Mouse (Mus musculus) C2C12 (cell line): ENCODE data around the gene Prr5. TPM values are rescaled to one million over a fixed set of nuclear protein-coding genes. Genes with fewer than 3 reads are reported as not detected.

Experiments used
- H3K27me3 ChIP-seq: one replicate; pipeline ENCODE4 v1.6.1; 2011; ENCODE audit not compliant: control insufficient read depth, insufficient read depth, insufficient read length
- H3K36me3 ChIP-seq: one replicate; pipeline ENCODE4 v1.6.1; 2011; ENCODE audit not compliant: control insufficient read depth, insufficient read depth
- H3K4me3 ChIP-seq: one replicate; pipeline ENCODE4 v1.5.1; 2011; ENCODE audit warnings: mild to moderate bottlenecking, control low read depth; ENCODE audit not compliant: poor library complexity, insufficient read depth, severe bottlenecking
- H3K79me2 ChIP-seq: one replicate; pipeline ENCODE4 v1.6.1; 2011; ENCODE audit not compliant: control insufficient read depth, insufficient read depth
- H3K79me3 ChIP-seq: one replicate; pipeline ENCODE4 v1.6.1; 2011; ENCODE audit warnings: low read depth, control low read depth
- H3ac ChIP-seq: one replicate; pipeline ENCODE3; 2011; ENCODE audit warnings: low read depth; ENCODE audit not compliant: control insufficient read depth, insufficient read length
- CEBPB ChIP-seq: IDR thresholded peaks from one replicate; pipeline ENCODE4 v1.6.1; 2011; ENCODE audit warnings: low read depth, mild to moderate bottlenecking, control low read depth, moderate library complexity
- CTCF ChIP-seq: IDR thresholded peaks from one replicate; pipeline ENCODE4 v1.5.1; 2011; ENCODE audit not compliant: control insufficient read depth, insufficient read depth, insufficient read length
- FOSL1 ChIP-seq: IDR thresholded peaks from one replicate; pipeline ENCODE4 v1.8.0; 2011; ENCODE audit warnings: mild to moderate bottlenecking, low read length; ENCODE audit not compliant: poor library complexity, insufficient read depth, severe bottlenecking
- MAX ChIP-seq: IDR thresholded peaks from one replicate; pipeline ENCODE4 v1.6.1; 2011; ENCODE audit warnings: mild to moderate bottlenecking, control low read depth
- MYOD1 ChIP-seq: IDR thresholded peaks from one replicate; pipeline ENCODE4 v1.6.1; 2011; ENCODE audit warnings: low read depth; ENCODE audit not compliant: control insufficient read depth, insufficient read length
- MYOG ChIP-seq: IDR thresholded peaks from one replicate; pipeline ENCODE4 v1.6.1; 2011; ENCODE audit not compliant: control insufficient read depth, insufficient read length; ENCODE audit errors: extremely low read depth
- USF1 ChIP-seq: IDR thresholded peaks from one replicate; pipeline ENCODE4 v1.6.1; 2011; ENCODE audit warnings: low read depth, mild to moderate bottlenecking, control low read depth, moderate library complexity
- polyA plus RNA-seq: library from polyadenylated mRNA; unstranded; fragments of >200 nt; fragmentation: generic; extraction: Trizol; gene quantifications from one replicate; pipeline ENCODE4 v1.2.1, GENCODE M21; 2012; ENCODE audit warnings: missing spikeins

The Prr5 gene
- polyA plus RNA-seq, 1 experiment, result 9.9 TPM

DNA sequence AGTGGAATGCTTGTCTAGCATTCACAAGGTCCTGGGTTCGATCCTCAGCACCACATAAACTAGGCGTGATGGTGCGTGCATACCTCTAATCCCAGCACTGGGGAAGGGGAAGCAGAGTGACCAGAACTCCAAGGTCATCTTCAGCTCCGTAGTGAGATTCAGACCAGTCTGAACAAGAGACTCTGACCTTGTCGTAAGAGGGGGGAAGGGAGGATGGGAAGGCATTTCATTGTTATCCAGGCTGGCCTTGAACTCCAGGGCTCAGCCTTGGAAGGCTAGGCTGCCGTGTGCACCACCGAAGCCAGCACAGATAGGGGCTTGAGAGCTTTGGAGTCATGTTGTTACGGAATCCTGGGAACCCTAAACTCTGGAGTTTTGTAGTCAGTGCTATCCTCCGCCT lies 3.8 kb upstream of the Prr5 start:
- Histone ChIP-seq H3K79me3 (no peaks in the 10 kb centered on the region), H3K4me3 (no peak overlapping the region), H3ac (no peak overlapping the region), H3K36me3 (no peaks in the 10 kb centered on the region), H3K79me2 (no peaks in the 10 kb centered on the region), H3K27me3 (no peaks in the 10 kb centered on the region)
- no peak for TF ChIP-seq FOSL1
- no peak for TF ChIP-seq MAX
- TF ChIP-seq CTCF, result no peak
- TF ChIP-seq USF1, result no peak
- TF ChIP-seq MYOG, result no peak
- TF ChIP-seq CEBPB, result no peak
- TF ChIP-seq MYOD1, result no peak

DNA sequence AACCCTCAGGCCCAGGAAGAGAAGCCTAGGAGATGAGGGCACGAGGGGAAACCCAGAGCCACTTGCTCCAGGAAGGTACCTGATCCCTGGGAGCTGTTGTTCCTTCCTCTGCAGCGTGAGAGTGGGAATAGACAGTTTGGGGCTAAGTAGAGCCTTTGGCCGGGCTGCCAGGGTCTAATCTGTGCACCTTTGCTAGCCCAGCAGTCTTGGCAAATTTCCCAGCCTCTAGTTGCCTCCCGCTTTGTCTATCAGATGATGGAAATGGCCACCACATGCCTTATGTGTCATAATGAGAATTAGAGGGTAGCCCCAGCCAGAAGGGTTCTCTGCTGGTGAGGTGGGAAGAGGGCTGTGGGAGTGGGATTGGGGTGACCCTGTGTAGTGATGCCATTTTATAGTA lies 3.4 kb upstream of the Prr5 start:
- Histone ChIP-seq H3ac (no peak overlapping the region), H3K36me3 (no peaks in the 10 kb centered on the region), H3K4me3 (no peak overlapping the region), H3K79me3 (no peaks in the 10 kb centered on the region), H3K79me2 (no peaks in the 10 kb centered on the region), H3K27me3 (no peaks in the 10 kb centered on the region)
- TF ChIP-seq USF1, result no peak
- TF ChIP-seq MAX, result no peak
- TF ChIP-seq CTCF, result no peak
- no peak for TF ChIP-seq FOSL1
- no peak for TF ChIP-seq MYOD1

DNA sequence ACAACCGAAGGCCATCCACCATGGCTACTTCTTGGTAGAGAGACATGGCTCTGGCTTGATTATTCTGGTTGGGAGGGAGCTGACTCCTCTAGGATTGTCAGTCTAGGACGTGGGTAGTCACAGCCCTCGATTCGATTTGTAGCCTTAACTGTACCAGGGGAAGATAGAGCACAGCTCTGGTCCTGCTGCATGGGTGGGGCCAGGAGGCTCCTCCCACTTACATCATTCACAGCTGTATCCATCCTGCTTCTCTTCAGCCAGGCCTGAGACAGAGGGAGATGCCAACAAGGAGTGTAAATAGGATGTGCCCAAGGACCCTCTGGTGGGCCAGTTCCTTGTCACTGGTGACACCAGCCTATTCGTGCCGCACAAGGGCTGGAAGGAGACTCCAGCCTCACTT lies 1.8 kb upstream of the Prr5 start:
- TF ChIP-seq MAX, result no peak
- no peak for TF ChIP-seq MYOG
- Histone ChIP-seq H3K79me2 (no peaks in the 10 kb centered on the region), H3ac (no peak overlapping the region), H3K27me3 (no peaks in the 10 kb centered on the region), H3K4me3 (no peak overlapping the region), H3K36me3 (no peaks in the 10 kb centered on the region), H3K79me3 (no peaks in the 10 kb centered on the region)

DNA sequence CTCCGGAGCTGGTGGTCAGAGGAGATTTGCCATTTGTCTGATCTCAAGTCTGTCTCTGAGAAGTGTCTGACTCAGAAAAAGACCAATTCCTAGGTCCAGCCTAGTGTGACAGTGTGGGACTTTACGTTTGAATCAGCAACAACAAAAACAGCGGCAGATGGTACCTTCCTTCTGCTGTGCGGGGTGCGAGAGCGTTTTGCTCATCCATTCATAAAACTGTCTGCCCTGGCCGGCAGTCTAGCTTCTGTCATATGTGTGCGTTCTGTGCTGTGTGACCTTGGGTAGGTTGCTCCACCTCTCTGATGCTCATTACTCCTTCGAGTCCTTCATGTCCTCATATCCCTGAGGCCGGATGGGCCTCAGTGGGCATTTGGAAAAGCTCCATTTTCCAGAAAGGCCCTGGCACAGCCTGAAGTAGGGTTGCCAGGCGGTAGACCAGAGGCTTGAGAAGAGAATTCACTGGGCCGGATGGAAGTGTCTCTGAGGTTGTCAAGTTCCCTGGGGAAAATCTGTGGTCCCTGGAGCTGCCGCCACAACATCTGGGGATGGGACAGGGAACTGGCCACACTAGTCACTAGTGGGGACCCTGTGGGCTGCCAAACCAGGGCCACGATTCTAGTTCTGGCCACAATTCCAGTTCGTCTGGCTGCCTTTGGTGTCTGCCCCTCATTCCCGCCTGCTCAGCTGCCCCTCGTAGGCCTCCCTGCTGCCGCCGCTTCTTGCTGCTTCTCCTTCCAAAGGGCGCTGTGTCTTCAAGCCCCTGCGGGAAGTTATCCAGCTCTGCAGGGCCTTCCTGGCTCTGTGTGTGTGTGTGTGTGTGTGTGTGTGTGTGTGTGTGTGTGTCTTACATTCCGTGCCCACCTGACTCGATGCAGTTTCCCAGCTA lies 594 bp downstream of the Prr5 start:
- H3K79me3 ChIP-seq, result no peaks in the 10 kb centered on the region
- H3K27me3 ChIP-seq, result no peaks in the 10 kb centered on the region
- H3K79me2 ChIP-seq, result no peaks in the 10 kb centered on the region
- no peak for TF ChIP-seq MAX
- TF ChIP-seq FOSL1, result no peak
- TF ChIP-seq CEBPB, result no peak
- no peak overlapping the region for H3ac ChIP-seq
- H3K36me3 ChIP-seq, result no peaks in the 10 kb centered on the region
- H3K4me3 ChIP-seq, result no peak overlapping the region

DNA sequence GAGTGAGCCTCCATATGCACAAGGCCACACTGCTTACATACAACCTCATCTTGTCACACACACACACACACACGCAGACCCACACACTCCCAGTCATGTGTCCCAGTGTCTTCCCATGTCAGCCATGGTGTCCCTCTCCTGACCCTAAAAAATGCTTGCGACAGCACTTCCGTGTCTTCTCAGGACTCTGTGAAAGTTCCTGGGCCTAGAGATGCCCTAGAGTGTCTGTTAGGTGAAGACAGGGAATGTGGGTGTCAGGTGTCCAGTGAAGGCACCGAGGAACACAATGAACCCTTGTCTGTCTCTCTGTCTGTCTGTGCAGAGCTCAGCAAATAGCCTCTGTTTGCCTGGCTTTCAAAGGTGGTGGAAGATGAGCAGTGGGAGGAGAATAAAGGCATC lies 1.2 kb downstream of the Prr5 start:
- Histone ChIP-seq H3K79me3 (no peaks in the 10 kb centered on the region), H3K27me3 (no peaks in the 10 kb centered on the region), H3ac (no peak overlapping the region), H3K36me3 (no peaks in the 10 kb centered on the region), H3K79me2 (no peaks in the 10 kb centered on the region), H3K4me3 (no peak overlapping the region)
- no peak for TF ChIP-seq USF1
- TF ChIP-seq MYOG, result no peak
- TF ChIP-seq CTCF, result no peak
- TF ChIP-seq CEBPB, result no peak
- TF ChIP-seq FOSL1, result no peak
- TF ChIP-seq MYOD1, result no peak

DNA sequence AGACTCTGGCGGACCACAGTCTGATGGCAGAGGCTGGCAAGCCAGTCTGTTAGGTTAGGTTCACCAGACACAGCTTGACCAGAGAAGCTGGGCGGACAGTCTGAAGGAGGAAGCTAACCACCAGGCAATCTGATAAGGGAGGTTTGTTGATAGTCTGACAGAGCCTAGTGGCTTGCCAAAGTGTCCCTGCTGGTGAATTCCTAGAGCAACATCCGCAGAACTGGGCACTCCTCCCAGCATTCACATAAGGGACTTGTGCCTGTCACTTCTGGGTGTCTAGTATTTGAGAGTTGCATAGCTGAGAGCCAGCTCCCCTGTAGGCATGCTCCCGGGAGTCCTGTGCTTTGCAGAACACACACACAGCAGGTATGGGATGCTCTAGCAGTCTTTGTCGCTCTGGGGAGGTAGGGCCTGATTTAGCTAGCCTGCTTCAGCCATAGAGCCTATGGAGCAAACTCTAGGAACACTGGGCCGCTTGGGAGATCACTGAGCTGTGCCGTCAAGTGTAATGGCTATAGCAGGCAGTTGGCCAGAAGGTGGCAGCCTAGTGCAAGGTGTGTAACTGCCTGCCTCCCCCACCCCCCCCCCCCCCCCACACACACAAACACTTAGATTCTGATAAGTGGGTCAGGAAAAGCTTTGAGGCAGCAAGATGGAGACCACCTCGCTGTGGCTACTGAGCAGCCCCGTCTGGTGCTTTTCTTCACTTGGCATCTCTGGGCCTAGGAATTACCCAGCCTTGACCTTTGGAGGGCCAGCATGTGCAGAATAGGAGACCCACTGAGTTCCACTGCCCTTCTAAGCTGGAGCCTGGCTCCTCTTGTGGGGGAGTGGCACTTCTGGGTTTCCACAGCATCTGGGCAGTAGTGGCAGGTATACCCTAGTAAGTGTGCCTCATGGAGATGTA lies 2.2 kb downstream of the Prr5 start:
- Histone ChIP-seq H3K27me3 (no peaks in the 10 kb centered on the region), H3K79me2 (no peaks in the 10 kb centered on the region), H3K4me3 (no peak overlapping the region), H3ac (no peak overlapping the region), H3K36me3 (no peaks in the 10 kb centered on the region), H3K79me3 (no peaks in the 10 kb centered on the region)
- TF ChIP-seq MYOG, result no peak
- TF ChIP-seq MAX, result no peak
- peak; percentile 55 for TF ChIP-seq CTCF
- TF ChIP-seq USF1, result no peak
